Mouse (Mus musculus) lung, postnatal 0 days (tissue): ENCODE results near the gene Dcst1.

Experiments
- CTCF ChIP-seq: IDR thresholded peaks from 2 replicates; pipeline ENCODE4 v1.5.1; 2016; ENCODE audit warnings: antibody characterized with exemption, mild to moderate bottlenecking
- EP300 ChIP-seq: IDR thresholded peaks from 2 replicates; pipeline ENCODE4 v1.6.1; 2016; ENCODE audit warnings: antibody characterized with exemption, mild to moderate bottlenecking, control low read depth

DNA sequence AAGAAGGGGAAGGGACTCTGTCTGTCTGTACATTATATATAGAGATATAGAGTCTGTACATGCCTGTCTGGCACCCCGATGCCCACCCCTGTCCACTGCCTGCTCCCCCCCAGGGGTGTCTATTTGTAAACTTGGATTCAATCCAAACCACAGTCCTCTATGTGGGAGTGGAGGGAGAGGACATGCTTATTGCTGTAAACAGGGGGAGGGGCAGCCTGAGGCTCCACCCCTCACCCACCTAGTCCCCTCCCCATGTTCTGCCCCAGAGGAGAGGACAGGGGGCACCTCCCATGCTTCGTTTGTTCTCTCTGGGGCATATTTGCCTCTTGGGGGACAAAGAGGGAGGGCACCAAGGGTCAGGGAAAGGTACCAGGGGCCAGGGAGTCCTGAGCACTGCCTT lies 50.3 kb downstream of the Dcst1 start:
- TF ChIP-seq EP300 (no peak), CTCF (no peak)
